Mouse (Mus musculus): ENCODE results near the gene Camkk2. TPM values are rescaled to one million over a fixed set of nuclear protein-coding genes. Genes with fewer than 3 reads are reported as not detected.

The Camkk2 gene
- polyA plus RNA-seq (2012; rRNA removed): 13.0 and 16.7 TPM in 2 replicates

GRCm38 (mm10) chr5:122779277-122779834, at the start of gene Camkk2:
TSS of gene Camkk2 (minus strand) at chr5:122779409.

GRCm38 (mm10) chr5:122820777-122821523, 41.7 kb upstream of the Camkk2 start, which contains the start of gene Anapc5:
TSS of gene Anapc5 (minus strand) at chr5:122821339.

GRCm38 (mm10) chr5:122707276-122708181, 71.7 kb downstream of the Camkk2 start, which contains the start of gene P2rx4:
TSS of gene P2rx4 (plus strand) at chr5:122707544.

Other genes starting within 250 kb of the Camkk2 start
- gene Ift81, start 164.9 kb downstream of the Camkk2 start, polyA plus RNA-seq (2012; rRNA removed): 0.99 and 1.5 TPM in 2 replicates
- gene P2rx7, start 135.5 kb downstream of the Camkk2 start, polyA plus RNA-seq (2012; rRNA removed): 18.6 and 23.0 TPM in 2 replicates
- gene P2rx4, start 71.9 kb downstream of the Camkk2 start, polyA plus RNA-seq (2012; rRNA removed): 178 and 213 TPM in 2 replicates
- 138 and 152 TPM in 2 replicates for gene Anapc5, start 41.9 kb upstream of the Camkk2 start, polyA plus RNA-seq (2012; rRNA removed)
- 6.1 and 6.5 TPM in 2 replicates for gene Rnf34, start 70.6 kb upstream of the Camkk2 start, polyA plus RNA-seq (2012; rRNA removed)
- 16.6 and 17.9 TPM in 2 replicates for gene Kdm2b, start 210.4 kb upstream of the Camkk2 start, polyA plus RNA-seq (2012; rRNA removed)
- gene Orai1, start 235.7 kb upstream of the Camkk2 start, polyA plus RNA-seq (2012; rRNA removed): 119 and 123 TPM in 2 replicates